Mouse (Mus musculus) kidney, adult 2 months (tissue): Measurements from ENCODE around the gene Taf1a.

Source experiments
- CTCF ChIP-seq: fragments of 200-500 bp; conservative IDR thresholded peaks from 2 replicates; pipeline ENCODE4 v1.5.1; 2011; ENCODE audit warnings: low read depth, mild to moderate bottlenecking, control low read depth, low read length, moderate library complexity, mixed read lengths; ENCODE audit not compliant: insufficient read depth, insufficient read length
- POLR2A ChIP-seq: fragments of 200-500 bp; IDR thresholded peaks from one replicate; pipeline ENCODE4 v1.6.1; 2011; ENCODE audit warnings: low read depth, low read length, control low read depth

- no peak for TF ChIP-seq CTCF
- no peak for TF ChIP-seq POLR2A
These were observed 43.0 kb upstream of the Taf1a start for GRCm38 (mm10) chr1:183345817-183346195.
